Mouse (Mus musculus) c-Kit-positive CD71-positive TER-119-positive erythroid progenitor cells, embryonic 14.5 days (primary cell): Measurements from ENCODE around the gene Etv4.
A peak's percentile ranks its signal among the peaks of the same experiment; 100 is the strongest.

Experiments used
- DNase-seq: peaks from one replicate; pipeline ENCODE4 v3.0.0-alpha.2; 2013; ENCODE audit warnings: low spot score

Etv4 gene

DNA sequence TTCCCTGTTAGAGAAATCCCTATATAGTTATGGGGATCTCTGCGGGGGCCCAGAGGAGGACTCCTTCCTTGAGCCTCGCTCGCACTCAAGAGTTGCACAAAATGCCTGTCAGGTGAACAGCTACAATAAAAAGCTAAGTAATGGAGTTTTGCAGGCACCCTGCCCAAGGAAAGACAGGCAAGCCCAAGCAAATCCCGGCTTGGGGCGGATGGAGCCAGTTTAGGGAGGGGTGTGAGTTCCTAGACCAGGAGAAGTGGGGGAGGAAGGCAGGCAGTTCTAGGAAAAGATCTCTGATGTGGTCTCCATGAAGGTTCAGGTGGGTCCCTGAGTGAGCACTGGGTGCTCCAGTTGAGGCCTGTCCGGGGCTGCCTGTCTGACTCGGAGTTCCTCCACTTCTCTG lies 1.5 kb upstream of the Etv4 start:
- no peak for DNase-seq

DNA sequence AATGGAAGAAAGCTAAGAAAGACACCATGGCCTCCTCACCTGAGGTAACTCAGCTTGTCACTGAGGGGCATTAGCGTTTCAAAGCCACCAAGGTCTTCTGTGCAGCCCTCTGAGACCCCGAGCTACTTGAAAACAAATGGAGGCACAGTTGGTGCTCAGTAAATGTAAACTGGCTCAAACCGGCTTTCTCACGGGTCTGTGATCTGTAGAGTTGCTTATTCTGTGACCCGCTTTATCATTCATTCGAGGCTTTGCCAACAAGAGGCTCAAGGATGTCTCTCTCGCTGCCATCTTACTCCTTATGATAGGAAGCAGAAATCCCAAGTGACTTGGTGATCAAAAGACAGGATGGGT lies 658 bp upstream of the Etv4 start:
- no peak for DNase-seq

GRCm38 (mm10) chr11:101784488-101785142 lies 556 bp downstream of the Etv4 start:
- DNase-seq, result no peak

DNA sequence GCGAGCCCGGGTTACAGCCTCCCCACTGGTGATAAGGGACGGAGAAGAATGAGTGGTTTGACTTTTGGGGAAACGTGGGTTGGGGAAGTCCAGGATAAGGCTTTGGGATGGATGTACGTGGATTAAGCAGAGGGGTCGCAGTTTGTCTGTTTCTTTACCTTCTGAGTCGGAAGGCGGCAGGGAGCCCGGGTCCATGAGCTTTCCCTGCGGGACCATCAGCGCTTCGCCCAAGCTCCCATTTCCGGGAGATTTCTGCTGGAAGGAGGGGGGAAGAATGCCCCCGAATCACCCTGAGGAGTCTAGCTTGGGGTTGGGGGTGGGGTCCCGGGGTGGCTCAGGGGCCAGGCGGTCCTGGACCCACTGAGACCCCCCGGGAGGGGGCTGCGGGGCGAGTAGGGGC lies 1.1 kb downstream of the Etv4 start:
- DNase-seq, result no peak

GRCm38 (mm10) chr11:101783584-101783983 lies 1.6 kb downstream of the Etv4 start:
- no peak for DNase-seq

DNA sequence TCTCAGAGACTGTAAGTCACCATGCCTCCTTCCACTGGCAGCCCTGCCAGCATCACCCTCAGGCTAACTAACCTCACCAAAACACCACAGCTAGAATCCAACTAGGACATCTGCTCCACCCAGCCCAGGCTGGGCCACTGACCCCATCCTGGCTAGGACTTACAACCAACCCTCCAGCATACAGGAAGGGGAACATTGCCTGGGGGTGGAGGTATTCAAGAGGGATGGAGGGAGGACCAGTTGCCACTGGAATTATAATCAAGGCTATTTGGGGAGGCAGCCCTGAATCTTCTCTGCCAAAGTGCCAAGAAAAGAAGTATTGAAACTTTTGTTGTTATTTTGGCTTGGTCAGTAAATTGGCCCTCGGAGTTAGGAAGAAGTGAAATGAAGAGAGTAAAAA lies 2.0 kb downstream of the Etv4 start:
- DNase-seq, result no peak

- DNase-seq, result no peak
These were observed 8.3 kb downstream of the Etv4 start for GRCm38 (mm10) chr11:101776846-101777245.

GRCm38 (mm10) chr11:101772449-101772848 lies 12.7 kb downstream of the Etv4 start:
- DNase-seq, result no peak

DNA sequence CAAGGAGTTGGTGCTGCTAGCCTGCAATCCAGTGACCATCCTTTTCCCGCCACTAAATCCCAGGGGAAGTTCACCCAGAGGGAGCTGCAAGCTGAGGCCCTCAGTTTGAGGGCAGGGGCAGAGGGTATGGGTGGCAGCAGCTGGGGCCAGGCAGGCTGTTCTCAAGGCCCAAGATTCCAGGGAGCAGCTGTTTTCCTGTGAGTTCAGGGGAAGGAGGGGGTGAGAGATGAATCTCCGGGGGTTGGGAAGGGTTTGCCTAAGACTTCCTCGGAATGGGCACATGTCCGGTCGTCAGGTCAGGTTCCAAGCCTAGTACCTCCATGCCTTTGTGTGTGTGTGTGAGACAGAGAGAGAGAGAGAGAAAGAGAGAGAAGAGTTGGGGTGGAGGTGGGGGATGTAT lies 13.1 kb downstream of the Etv4 start:
- DNase-seq, result no peak

- no peak for DNase-seq
These were observed 14.9 kb downstream of the Etv4 start for GRCm38 (mm10) chr11:101770266-101770665.

DNA sequence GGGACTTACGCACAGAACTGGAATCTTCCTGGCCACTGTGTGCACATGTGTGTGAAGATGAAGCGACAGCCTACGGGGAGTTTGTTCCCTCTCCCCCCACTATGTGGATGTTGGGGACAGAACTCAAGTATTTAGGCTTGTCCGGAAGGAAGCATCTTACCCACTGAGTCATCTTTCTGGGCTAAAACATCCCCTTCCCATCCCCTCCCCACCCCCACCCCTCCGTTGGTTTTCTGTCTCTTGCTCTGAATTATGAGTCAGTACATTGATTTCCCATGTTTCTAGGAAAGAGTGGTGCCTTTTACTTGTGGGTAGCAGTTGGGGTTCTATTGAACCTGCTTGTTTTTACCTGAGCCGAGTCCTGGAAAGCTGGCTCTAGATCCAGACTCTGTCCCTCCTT lies 16.4 kb downstream of the Etv4 start:
- no peak for DNase-seq

DNA sequence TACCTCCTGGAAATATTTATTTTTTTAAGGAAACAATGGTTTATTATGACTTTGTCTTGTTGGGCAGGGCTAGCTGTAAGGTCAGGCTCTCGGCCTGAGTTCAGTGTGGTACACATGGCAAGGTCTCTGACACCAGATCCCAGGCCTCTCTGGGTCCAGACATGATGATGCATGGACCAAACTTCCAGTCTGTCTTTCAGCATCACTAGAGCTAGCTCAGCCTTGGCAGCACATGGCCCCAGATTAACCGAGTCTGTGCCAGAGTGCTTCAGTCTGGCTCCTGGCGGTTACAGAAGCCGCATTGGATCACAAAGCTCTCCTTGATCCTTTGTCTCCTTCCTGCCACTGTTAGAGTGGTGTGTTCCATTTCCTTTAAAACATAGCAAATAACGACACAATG lies 17.8 kb downstream of the Etv4 start:
- DNase-seq, result no peak

GRCm38 (mm10) chr11:101764546-101764945 lies 20.6 kb downstream of the Etv4 start:
- no peak for DNase-seq

GRCm38 (mm10) chr11:101763723-101764122 lies 21.4 kb downstream of the Etv4 start:
- peak; percentile 44 for DNase-seq

DNA sequence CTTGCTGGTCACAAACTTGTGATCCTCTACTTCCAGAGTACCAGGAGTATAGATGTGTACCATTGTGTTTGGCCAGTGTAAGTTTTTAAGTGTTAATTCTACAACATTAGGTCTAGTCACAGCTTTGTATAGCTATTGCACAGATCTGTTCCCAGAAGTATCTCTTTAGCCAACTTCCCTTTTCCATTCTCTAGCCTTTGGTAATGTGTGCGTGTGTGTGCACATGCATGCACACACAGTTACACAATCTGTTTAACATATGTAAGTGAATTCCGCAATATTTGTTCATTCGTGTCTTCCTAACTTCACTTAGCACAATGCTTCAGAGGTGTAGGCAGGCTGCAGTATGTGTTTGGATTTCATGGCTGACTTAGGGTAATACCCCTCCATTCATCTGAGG lies 25.6 kb downstream of the Etv4 start:
- no peak for DNase-seq

- no peak for DNase-seq
These were observed 26.7 kb downstream of the Etv4 start for GRCm38 (mm10) chr11:101758431-101758830.

GRCm38 (mm10) chr11:101757366-101757765 lies 27.8 kb downstream of the Etv4 start:
- no peak for DNase-seq

DNA sequence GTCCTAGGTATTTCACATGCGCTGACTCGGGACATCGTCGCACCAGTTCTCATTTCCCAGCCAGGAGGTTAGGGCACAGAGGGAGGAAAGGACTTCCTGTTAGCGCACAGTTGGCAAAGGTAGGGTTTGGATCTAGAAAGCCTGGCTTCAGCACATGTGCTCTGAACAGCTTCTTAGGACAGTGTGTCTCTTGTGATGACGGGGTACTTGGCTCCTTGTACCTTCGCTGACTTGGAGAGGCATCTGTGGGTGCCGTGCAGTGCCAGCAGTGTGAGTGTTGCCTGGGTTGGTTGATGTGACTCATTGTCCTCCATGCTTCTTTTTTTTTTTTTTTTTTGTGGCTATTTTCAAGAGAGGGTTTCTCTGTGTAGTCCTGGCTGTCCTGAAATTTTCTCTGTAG lies 28.6 kb downstream of the Etv4 start:
- DNase-seq, result no peak

DNA sequence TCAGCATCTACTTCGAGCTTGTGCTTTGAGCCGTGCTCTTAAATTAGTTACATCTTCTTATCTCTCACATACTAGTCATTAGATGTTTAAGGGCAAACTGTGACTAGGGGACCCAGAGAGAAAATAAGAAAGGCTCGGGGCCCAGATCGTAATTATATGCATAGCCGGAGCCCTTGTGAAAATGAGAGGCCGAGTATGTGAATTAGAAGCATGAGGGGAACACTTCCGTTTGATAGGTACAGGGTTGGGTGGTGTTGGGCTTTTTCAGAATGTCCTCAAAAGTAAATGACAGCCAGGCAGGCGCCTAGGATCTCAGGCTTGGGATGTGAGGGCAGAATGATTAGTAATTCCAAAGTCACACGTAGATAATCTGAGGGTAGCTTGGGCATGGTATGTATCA lies 51.6 kb downstream of the Etv4 start:
- peak; percentile 32 for DNase-seq

- peak; percentile 99 for DNase-seq
These were observed 52.4 kb downstream of the Etv4 start, which contains the start of gene Dhx8 for GRCm38 (mm10) chr11:101732518-101733440. TSS of gene Dhx8 (plus strand) at chr11:101732919.

DNA sequence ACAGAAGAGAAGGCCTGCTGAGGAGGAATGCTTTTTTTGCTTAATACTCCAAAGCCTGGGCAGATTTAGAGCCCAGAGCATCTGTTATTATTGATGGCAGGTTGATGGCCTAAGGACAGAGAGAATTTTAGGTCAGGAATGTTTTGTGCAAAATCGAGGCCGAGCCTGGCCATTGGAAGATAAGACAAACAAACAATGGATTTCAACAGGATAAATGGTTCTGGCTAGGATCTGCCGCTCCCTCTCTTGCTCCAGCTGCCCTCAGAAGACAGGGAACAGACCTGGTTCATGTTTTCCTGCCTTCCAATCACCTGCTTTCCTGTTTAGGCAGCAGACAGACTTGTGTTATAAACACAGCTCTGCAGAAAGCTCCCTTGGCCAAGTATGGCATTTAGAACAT lies 55.9 kb downstream of the Etv4 start:
- no peak for DNase-seq

- DNase-seq, result no peak
These were observed 58.4 kb downstream of the Etv4 start for GRCm38 (mm10) chr11:101726765-101727164.

- no peak for DNase-seq
These were observed 60.1 kb downstream of the Etv4 start for GRCm38 (mm10) chr11:101725043-101725442.
